Mouse (Mus musculus): ENCODE results near the gene Ints3.

DNA sequence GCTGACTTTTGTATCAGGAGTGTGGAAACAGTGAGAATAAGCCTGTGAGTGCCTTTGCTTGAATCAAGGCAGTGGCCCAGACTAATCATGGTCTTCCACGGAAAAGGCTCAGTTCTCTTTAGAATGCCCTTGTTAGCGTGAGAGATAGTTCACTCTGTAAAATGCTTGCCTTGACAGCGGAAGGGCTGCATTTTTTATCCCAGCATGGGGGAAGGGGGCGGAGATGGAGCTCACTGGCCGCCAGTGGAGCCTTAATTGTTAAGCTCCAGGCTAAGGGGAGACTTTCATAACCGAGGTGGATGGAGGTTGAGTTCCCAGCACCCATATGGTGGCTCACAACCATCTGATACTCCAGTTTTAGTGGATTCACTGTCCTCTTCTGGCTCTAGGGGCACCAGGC is 15.2 kb upstream of the Ints3 start:
- TF ChIP-seq CTCF (conservative IDR thresholded peaks at IDR 0.05; ENCODE audit: insufficient read depth, insufficient read length, low read depth, low read length), result no peak
- no peak for TF ChIP-seq POLR2A (IDR thresholded peaks at IDR 0.05; ENCODE audit: low read depth, low read length)

Measured in kidney, adult 2 months (tissue).